Mouse (Mus musculus): Measurements from ENCODE around the gene Paf1.

GRCm38 (mm10) chr7:28401030-28401429, 8.3 kb downstream of the Paf1 start:
- TF ChIP-seq TAL1 (IDR thresholded peaks at IDR 0.05; ENCODE audit: low read length): no peak
- TF ChIP-seq GATA1 (IDR thresholded peaks at IDR 0.05; ENCODE audit: low read length): no peak

All from erythroblast, embryonic 14.5 days (primary cell).